Mouse (Mus musculus) retina, postnatal 7 days (tissue): ENCODE data around the gene Piwil1.
A peak's percentile ranks its signal among the peaks of the same experiment; 100 is the strongest.
"Not testable (repeated sequence)": the region's sequence is repeated elsewhere in the genome, so short reads cannot be mapped to it uniquely, and the experiment has no call there.

Experiments used
- DNase-seq: peaks from one replicate; pipeline ENCODE4 v3.0.0-alpha.2; 2012; ENCODE audit warnings: low read depth, low spot score

The Piwil1 gene

DNA sequence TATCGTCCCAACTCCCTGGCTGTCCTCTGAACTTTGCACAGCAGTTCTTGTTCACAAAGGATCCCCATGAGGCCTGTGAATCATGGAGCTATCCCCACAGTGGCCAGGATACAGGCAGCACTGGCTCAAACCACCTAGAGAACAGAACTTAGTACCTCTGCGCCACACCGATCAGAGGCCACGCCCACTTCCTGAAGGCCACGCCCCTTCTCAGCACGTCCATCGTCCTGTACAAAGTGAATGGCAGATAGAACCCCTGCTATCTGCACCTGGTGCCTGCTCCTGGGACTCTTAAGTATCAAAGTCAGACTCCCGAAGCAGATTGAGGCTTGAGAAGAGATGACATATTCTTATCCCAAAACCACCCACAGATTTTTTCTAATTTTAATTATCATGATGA, 8.3 kb downstream of the Piwil1 start:
- DNase-seq, result no peak

DNA sequence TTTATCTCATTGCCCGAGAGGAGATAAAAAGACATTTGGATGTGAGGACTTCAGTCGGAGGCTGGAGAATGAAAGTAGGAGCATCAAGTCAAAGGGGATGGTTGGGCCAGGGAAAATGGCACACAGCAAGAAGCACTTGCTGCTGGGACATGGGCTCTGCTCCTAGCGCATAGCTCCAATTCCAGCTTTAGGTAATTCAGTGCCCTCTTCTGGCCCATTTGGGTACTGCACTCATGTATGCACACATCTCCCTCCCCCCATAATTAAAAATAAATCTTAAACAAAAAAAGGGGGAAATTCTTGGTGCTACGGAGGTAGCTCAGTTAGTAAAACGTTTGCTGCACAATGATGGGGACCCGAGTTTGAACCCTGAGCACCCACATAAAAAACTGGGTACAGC, 9.5 kb downstream of the Piwil1 start:
- DNase-seq, result no peak

GRCm38 (mm10) chr5:128715171-128715570, 12.8 kb downstream of the Piwil1 start:
- no peak for DNase-seq

- DNase-seq, result not testable (repeated sequence)
These were observed 18.1 kb downstream of the Piwil1 start for GRCm38 (mm10) chr5:128720461-128720860.

GRCm38 (mm10) chr5:128729341-128729740, 27.0 kb downstream of the Piwil1 start:
- no peak for DNase-seq

- peak; percentile 36 for DNase-seq
These were observed 28.3 kb downstream of the Piwil1 start for GRCm38 (mm10) chr5:128730634-128731033.

DNA sequence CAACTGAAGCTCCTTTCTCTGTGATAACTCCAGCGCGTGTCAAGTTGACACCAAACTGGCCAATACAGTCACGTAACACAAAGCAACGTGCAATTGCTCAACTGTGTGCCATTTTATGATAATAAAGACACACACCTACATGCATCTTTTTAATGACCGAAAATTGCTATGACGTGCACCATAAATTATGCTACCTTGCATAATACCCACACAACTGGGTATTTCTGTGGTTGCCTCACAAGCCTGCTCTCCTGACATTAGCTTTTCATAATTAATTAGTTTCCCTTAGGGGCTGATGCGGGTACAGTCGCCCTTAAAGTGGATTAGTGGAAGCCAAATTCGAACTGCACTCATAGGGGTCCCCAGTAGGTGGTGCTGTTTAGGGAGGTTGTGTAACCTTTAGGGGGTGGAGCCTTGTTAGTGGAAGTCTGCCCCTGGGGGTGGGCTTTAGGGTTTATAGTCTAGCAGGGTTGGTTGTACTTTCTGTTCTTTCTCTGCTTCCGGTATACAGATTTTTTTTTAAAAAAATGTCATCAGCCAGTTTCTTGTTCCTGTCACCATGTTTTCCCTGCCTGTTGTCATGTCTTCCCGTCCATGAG, 30.2 kb downstream of the Piwil1 start:
- DNase-seq, result peak; percentile 35

DNA sequence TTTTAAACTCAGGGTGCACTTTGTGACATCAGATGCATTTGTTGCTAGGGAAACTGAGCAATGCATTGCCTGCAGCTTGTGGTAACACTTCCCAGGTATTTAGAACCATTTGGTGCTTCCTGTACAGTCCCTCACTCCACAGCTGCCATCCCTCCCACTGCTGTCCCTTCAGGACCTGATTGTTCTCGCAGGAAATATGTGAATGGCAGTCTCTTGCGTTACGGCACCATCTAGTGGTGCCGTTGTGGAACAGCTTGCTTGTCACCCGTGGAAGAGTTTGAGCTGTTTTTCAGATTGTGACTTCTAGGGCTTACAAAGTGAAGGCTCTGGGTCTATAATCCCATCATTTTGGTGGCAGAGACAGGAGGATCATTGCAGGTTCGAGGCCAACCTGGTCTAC, 31.6 kb downstream of the Piwil1 start:
- peak; percentile 61 for DNase-seq

DNA sequence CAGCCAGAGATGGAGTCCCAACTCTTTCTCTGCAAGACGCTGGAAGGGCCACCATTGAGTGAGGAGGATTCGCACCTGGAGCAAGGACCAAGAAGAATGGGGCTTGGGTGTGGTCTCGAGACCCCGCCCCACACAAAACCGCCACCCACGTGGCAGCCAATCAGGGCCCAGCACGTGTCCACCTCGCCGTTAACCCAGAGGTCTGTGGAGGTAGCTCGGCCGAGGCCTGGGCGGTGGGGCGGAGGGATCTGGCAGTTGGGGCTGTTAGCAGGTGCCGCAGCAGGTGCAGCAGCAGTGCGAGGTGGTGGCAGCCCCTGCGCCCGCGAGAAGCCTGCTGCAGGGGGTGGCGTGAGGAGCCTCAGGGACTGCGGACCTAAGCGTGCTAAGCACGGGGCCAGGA, 33.6 kb downstream of the Piwil1 start:
- DNase-seq, result no peak

DNA sequence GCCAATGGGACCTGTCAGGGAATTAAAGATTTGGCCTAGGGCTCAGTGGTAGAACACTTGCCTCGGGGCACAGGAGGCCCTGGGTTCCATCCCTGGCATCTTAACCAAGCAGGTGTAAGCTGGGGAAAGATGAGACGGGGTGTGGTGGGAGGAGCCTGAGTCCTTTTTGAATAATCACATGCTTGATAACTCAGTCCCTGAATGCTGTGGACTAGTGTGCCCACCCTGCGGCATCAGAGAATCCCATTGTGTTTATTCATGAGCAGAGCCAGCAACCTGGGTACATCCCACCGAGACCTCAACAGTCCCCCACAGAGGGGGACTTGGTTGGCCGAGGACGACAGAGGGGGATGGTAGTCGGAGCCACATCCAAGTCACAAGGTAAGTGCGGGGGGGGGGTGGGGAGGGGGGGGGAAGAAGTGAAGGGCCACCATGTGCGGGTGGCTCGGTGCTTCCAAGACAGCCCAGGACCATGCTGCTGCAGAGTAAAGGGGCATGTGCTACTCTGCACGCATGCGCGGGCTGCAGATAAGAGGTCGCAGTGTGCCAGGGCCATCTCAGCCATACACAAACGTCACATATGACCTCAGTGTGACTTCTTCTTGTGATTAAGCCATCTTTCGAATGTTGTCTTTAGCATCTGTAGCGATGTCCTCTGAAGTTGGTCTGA, 37.0 kb downstream of the Piwil1 start:
- no peak for DNase-seq

DNA sequence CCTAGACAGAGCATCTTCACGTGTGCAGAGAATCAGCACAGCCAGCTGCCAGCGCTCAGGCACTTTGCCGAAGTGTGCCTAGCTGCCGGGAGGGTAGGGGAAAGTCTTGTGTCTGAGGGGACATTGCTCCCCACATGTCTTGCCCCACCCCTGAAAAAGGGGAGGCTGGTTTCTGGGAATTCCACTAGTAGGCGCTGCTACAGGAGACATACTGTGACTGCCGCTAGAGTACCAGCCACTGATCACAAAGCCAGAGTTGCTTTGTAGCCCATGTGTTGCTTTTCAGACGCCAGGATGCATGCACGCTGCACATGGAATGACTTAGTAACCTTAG, 37.5 kb downstream of the Piwil1 start:
- DNase-seq, result no peak

GRCm38 (mm10) chr5:128744351-128744750, 42.0 kb downstream of the Piwil1 start:
- DNase-seq, result no peak

GRCm38 (mm10) chr5:128745206-128745605, 42.9 kb downstream of the Piwil1 start:
- no peak for DNase-seq

DNA sequence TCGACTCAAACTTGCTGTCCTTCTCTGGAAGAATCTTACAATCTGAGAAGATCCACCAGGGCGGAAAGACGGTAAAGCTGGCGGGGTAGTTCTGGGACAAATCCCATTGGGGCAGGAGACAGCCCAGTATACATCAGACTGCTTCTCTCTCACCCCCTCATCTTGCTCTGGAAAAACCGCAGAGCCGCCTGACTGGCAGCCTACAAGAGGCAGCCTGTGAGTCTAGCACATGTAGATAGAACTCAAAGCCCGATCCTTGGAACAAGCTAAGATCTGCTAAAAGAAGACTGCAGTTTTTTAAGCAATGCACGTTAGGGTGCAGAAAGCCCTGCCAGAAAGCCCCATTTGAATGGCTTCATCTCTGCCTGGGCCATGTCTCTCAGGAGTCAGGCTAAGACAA, 43.9 kb downstream of the Piwil1 start:
- no peak for DNase-seq

GRCm38 (mm10) chr5:128761118-128761517, 58.8 kb downstream of the Piwil1 start:
- DNase-seq, result no peak

DNA sequence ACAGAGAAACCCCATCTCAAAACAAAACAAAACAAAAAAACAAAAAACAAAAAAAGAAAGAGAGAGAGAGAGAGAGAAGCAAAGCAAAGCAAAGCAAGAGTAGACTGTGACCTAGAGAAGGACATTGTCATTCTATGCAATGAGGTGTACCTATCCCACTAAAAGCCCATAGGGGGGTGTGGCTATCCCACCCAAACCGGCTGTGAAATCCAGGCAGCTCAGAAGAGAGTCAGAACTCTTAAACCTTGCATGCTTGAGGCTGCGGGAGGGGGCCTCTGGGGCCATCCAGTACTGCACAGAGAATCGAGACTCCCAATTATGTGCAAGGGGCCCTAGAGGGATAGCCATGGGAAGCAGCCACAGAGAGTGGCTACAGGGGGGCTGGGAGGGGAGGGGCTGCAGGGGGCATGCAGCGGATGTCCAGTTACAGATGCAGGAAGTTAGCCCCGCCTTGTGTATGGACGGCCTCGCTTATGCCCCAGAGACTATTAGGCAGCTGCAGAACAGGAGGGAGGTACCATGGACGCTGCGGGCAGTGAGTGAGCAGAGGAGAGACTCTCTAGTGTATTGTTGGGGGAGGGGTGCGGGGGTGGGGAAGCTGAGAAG, 66.8 kb downstream of the Piwil1 start:
- no peak for DNase-seq

GRCm38 (mm10) chr5:128776386-128776785, 74.1 kb downstream of the Piwil1 start:
- no peak for DNase-seq

- DNase-seq, result no peak
These were observed 79.3 kb downstream of the Piwil1 start for GRCm38 (mm10) chr5:128781621-128782020.

DNA sequence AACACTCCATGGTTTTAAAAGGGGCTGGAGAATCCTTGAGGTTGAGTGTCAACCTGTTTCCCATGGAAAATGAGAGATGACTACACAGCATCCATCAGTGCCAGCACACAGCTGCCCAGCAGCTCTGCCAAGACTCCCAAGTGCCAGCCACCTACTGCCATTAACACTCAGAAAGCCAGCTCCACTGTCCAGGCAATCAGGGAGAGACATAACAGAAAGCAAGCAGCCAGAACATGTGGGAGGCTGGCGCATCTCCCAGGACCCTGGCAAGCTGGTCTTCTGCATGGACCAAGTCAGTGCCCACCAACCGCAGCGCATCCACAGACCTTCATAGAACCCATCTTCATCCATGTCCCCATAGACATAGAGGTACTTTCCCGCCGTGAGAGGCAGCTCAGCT, 98.3 kb downstream of the Piwil1 start:
- no peak for DNase-seq
